9 mouse cellular contexts compared by ENCODE assay signal in the genomic region with DNA sequence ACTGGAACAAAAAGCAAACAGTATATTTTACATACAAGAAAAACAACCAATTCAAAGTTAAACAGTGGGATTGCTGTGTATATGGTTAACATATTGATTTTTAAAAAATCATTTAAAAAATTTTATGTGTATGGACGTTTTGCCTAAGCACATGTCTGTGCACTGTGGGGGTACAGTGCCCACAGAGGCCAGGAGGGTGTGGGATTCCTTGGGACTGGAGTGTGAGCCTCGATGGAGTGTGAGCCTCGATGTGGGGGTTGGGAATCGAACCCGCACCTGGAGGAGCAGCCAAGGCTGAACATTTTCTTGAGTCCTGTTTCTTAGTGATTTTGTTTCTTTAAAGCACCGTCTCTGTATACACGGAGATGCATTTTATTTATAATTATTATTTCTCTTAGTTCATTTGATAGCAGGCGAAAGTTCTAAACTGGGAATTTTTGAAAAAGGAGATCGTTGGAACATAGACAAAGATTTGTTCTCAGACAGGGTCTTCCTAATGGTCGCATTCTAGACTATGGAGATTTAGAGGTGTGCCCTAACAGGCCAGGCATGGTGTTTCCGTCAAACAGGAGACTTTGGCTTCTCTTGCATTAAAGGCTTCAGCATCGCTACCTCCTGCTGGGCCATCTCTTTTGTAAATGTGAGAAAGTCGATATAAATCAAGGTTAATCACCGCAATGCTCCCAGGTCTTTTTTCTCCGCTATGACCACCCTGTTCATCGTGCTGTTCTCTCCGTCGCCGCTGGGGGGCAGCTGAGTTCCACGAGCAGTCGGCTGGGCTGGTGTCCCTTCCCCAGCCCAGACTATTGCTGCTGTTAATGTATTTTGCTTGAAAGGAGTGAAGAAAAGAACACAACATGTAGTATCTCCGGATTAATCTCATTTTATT. TPM values are rescaled to one million over a fixed set of nuclear protein-coding genes. Genes with fewer than 3 reads are reported as not detected.
DNase-seq lines count a peak whose midpoint lies in the region; ATAC-seq lines count a peak whose summit lies in the region.
"Had no signal": no experiment of that assay in that cellular context is flagged by ENCODE, and none has a peak within 500 bp of the region (broad histone marks: within the 10 kb centered on the region; RNA-seq: fewer than 3 reads in every experiment).

No protein-coding gene starts in this region.

- H3K4me3 ChIP-seq in hindbrain, embryonic 14.5 days (replicated peaks; ENCODE audit: low read length), result no peak overlapping the region
- no peak overlapping the region for H3K4me3 ChIP-seq in midbrain, embryonic 10.5 days
- H3K4me3 ChIP-seq: lung, embryonic 15.5 days had no signal

- no peak overlapping the region for H3K27ac ChIP-seq in hindbrain, embryonic 14.5 days
- no peak overlapping the region for H3K27ac ChIP-seq in midbrain, embryonic 10.5 days (replicated peaks)
- H3K27ac ChIP-seq: lung, embryonic 15.5 days had no signal

- peak overlapping the region; percentile 28 for H3K4me2 ChIP-seq in hindbrain, embryonic 14.5 days (replicated peaks)
- H3K4me2 ChIP-seq: lung, embryonic 15.5 days had no signal

- peaks cover 7% of the 10 kb centered on the region; the same call in 1 of the 2 replicates for H3K27me3 ChIP-seq in hindbrain, embryonic 14.5 days (ENCODE audit: control insufficient read depth, insufficient read depth, low read length)
- H3K27me3 ChIP-seq in midbrain, embryonic 10.5 days (ENCODE audit: low read depth, poor library complexity, severe bottlenecking), result no peaks in the 10 kb centered on the region
- H3K27me3 ChIP-seq: lung, embryonic 15.5 days had no signal

- H3K9me3 ChIP-seq in hindbrain, embryonic 14.5 days (ENCODE audit: control insufficient read depth, low read length), result no peaks in the 10 kb centered on the region
- no peaks in the 10 kb centered on the region for H3K9me3 ChIP-seq in midbrain, embryonic 10.5 days (replicated peaks)
- H3K9me3 ChIP-seq: lung, embryonic 15.5 days had no signal

- 22% methylated on average over 22 of the region's 22 CpGs for WGBS in hindbrain, embryonic 14.5 days
- WGBS in midbrain, embryonic 10.5 days, result 27% methylated on average over 22 of the region's 22 CpGs

- peak; percentile 79; the same call in 1 of the 2 replicates for ATAC-seq in hindbrain, embryonic 14.5 days (ENCODE audit: low FRiP score)

- no peak overlapping the region for H3K9ac ChIP-seq in hindbrain, embryonic 14.5 days
- H3K9ac ChIP-seq: lung, embryonic 15.5 days had no signal

- DNase-seq in R1 (ENCODE audit: low read depth, low spot score), result peak; percentile 73
- DNase-seq in cerebellum, postnatal 10 days, result peak; percentile 92 to 94
- DNase-seq in frontal cortex, postnatal 36 days (ENCODE audit: low spot score in 2 of 2), result peak; percentile 79 to 81
- peak; percentile 85 for DNase-seq in hindbrain, embryonic 14.5 days (ENCODE audit: low spot score)
- peak; percentile 74 to 95 for DNase-seq in layer of hippocampus, postnatal 25 days (ENCODE audit: extremely low spot score in 1 of 2, low spot score in 1 of 2)
- peak; percentile 79 for DNase-seq in midbrain, embryonic 10.5 days (ENCODE audit: low spot score)
- DNase-seq in right cerebral cortex, postnatal 36 days (ENCODE audit: low spot score in 2 of 2), result peak; percentile 43 to 58
- DNase-seq in yolk sac, embryonic 10.5 days (ENCODE audit: low spot score), result peak; percentile 44

- H3K36me3 ChIP-seq in hindbrain, embryonic 14.5 days (replicated peaks; ENCODE audit: control insufficient read depth, insufficient read depth), result no peaks in the 10 kb centered on the region
- no peaks in the 10 kb centered on the region for H3K36me3 ChIP-seq in midbrain, embryonic 10.5 days
- H3K36me3 ChIP-seq: lung, embryonic 15.5 days had no signal

- no peaks in the 10 kb centered on the region for H3K4me1 ChIP-seq in hindbrain, embryonic 14.5 days (replicated peaks; ENCODE audit: control insufficient read depth, insufficient read depth, low read length)
- H3K4me1 ChIP-seq in midbrain, embryonic 10.5 days, result no peaks in the 10 kb centered on the region
- H3K4me1 ChIP-seq: lung, embryonic 15.5 days had no signal

RNA-seq across cellular contexts. Expression of a gene that starts 15.8 kb away (rescaled TPM):
- 0.33 and 0.40 TPM in 2 replicates for polyA plus RNA-seq in hindbrain, embryonic 14.5 days (2014; fragmentation: Nextera tagmentation; extraction: Ambion mirVana)
- 1 to 10 TPM; 2.9 to 3.8 TPM for total RNA-seq in layer of hippocampus, postnatal 25 days (2021)
- 0.07 and 0.19 TPM in 2 replicates for polyA plus RNA-seq in midbrain, embryonic 10.5 days (2016; fragmentation: Nextera tagmentation; extraction: Ambion mirVana)
